Mouse (Mus musculus) midbrain, embryonic 11.5 days (tissue): ENCODE results near the gene Rpn1. TPM values are rescaled to one million over a fixed set of nuclear protein-coding genes. Genes with fewer than 3 reads are reported as not detected.

ENCODE experiments used
- ATAC-seq: fragments of 200-750 bp; cut with Nextera tagmentation; 2 replicates; pipeline ENCODE4 v1.8.0; 2017; ENCODE audit warnings: moderate TSS enrichment, moderate library complexity; ENCODE audit not compliant: low FRiP score
- DNase-seq: peaks from one replicate; pipeline ENCODE4 v3.0.0; 2015; ENCODE audit warnings: low spot score; ENCODE audit errors: missing footprints
- H3K27ac ChIP-seq: fragments of 300-500 bp; sonication (generic); 2 replicates; pipeline ENCODE4 v1.5.1; 2014; ENCODE audit warnings: low read depth, low read length
- H3K27me3 ChIP-seq: fragments of 300-500 bp; sonication (generic); 2 replicates; pipeline ENCODE4 v1.6.1; 2014; ENCODE audit warnings: mild to moderate bottlenecking, low read length, moderate library complexity, mixed read lengths; ENCODE audit not compliant: control insufficient read depth, insufficient read depth
- H3K36me3 ChIP-seq: fragments of 300-500 bp; sonication (generic); 2 replicates; pipeline ENCODE4 v1.6.1; 2014; ENCODE audit warnings: mild to moderate bottlenecking, low read length, moderate library complexity, mixed read lengths; ENCODE audit not compliant: control insufficient read depth, insufficient read depth
- H3K4me1 ChIP-seq: fragments of 300-500 bp; sonication (generic); 2 replicates; pipeline ENCODE4 v1.6.1; 2014; ENCODE audit warnings: low read length; ENCODE audit not compliant: control insufficient read depth, insufficient read depth
- H3K4me2 ChIP-seq: fragments of 300-500 bp; sonication (generic); 2 replicates; pipeline ENCODE4 v1.6.1; 2014; ENCODE audit warnings: mild to moderate bottlenecking, moderate library complexity
- H3K4me3 ChIP-seq: fragments of 300-500 bp; sonication (generic); 2 replicates; pipeline ENCODE4 v1.5.1; 2014; ENCODE audit warnings: low read depth, low read length
- H3K9ac ChIP-seq: fragments of 300-500 bp; sonication (generic); 2 replicates; pipeline ENCODE4 v1.6.1; 2014; ENCODE audit warnings: low read length
- H3K9me3 ChIP-seq: fragments of 300-500 bp; sonication (generic); 2 replicates; pipeline ENCODE4 v1.6.1; 2016; ENCODE audit warnings: low read length; ENCODE audit not compliant: control insufficient read depth
- WGBS: fragments of 180-500 bp; shearing (Covaris S2); extraction: QIAGEN DNeasy Blood & Tissue Kit; methylation state at CpG from one replicate; pipeline ENCODE4 v1.1.7; 2014; 5-methylcytosine and 5-hydroxymethylcytosine counted together
- polyA plus RNA-seq: library from polyadenylated mRNA; unstranded; fragments of >200 nt; fragmentation: Nextera tagmentation; extraction: Ambion mirVana; gene quantifications from 2 replicates; pipeline ENCODE4 v1.2.1, GENCODE M21; 2014

Gene Rpn1
- polyA plus RNA-seq, 1 experiment from 2014 or later: 267 TPM

- H3K4me1 ChIP-seq: peaks cover 10% of the 10 kb centered on the region
- 75% methylated on average over 5 of the region's 5 CpGs for WGBS
Observed at GRCm38 (mm10) chr6:88047853-88048252, 36.4 kb upstream of the Rpn1 start.

DNA sequence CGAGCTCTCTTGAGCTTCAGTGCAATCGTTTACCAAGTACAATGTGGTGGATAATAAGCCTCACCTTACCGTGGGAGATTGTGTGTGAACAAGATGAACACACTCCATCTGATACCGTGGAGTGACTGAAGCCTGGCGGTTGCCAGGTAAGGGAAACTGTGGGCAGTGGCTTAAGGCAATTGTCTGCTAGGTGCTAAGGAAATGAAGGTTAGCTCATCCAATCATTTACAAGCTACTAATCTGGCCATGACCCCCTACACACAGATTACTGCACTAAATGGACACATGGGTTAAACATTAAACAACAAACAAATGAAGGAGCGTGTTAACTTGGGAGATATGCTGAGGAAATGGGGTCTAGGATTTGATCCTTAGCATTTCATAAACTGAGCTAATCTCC lies 35.3 kb upstream of the Rpn1 start:
- Histone ChIP-seq H3K9ac (no peak overlapping the region), H3K36me3 (no peaks in the 10 kb centered on the region), H3K9me3 (no peaks in the 10 kb centered on the region), H3K27ac (no peak overlapping the region), H3K4me1 (peaks cover 4% of the 10 kb centered on the region), H3K27me3 (no peaks in the 10 kb centered on the region), H3K4me2 (no peak overlapping the region), H3K4me3 (no peak overlapping the region)
- 82% methylated on average over 6 of the region's 6 CpGs for WGBS
- ATAC-seq (no peak), DNase-seq (no peak)

More at GRCm38 (mm10) chr6:88047853-88048252, 36.4 kb upstream of the Rpn1 start:
- Histone ChIP-seq H3K27me3 (no peaks in the 10 kb centered on the region), H3K4me3 (no peak overlapping the region), H3K9me3 (no peaks in the 10 kb centered on the region), H3K36me3 (no peaks in the 10 kb centered on the region), H3K27ac (no peak overlapping the region), H3K4me2 (no peak overlapping the region), H3K9ac (no peak overlapping the region)
- DNase-seq (no peak), ATAC-seq (no peak)

GRCm38 (mm10) chr6:88051206-88051605 lies 33.1 kb upstream of the Rpn1 start:
- H3K36me3 ChIP-seq: no peaks in the 10 kb centered on the region
- no peak overlapping the region for H3K9ac ChIP-seq
- H3K4me3 ChIP-seq: no peak overlapping the region
- ATAC-seq (no peak), DNase-seq (no peak)
- H3K27ac ChIP-seq: no peak overlapping the region
- H3K4me1 ChIP-seq: no peaks in the 10 kb centered on the region
- no peaks in the 10 kb centered on the region for H3K9me3 ChIP-seq
- WGBS: 92% methylated on average over 5 of the region's 5 CpGs
- no peak overlapping the region for H3K4me2 ChIP-seq
- no peaks in the 10 kb centered on the region; the same call in 1 of the 2 replicates for H3K27me3 ChIP-seq

DNA sequence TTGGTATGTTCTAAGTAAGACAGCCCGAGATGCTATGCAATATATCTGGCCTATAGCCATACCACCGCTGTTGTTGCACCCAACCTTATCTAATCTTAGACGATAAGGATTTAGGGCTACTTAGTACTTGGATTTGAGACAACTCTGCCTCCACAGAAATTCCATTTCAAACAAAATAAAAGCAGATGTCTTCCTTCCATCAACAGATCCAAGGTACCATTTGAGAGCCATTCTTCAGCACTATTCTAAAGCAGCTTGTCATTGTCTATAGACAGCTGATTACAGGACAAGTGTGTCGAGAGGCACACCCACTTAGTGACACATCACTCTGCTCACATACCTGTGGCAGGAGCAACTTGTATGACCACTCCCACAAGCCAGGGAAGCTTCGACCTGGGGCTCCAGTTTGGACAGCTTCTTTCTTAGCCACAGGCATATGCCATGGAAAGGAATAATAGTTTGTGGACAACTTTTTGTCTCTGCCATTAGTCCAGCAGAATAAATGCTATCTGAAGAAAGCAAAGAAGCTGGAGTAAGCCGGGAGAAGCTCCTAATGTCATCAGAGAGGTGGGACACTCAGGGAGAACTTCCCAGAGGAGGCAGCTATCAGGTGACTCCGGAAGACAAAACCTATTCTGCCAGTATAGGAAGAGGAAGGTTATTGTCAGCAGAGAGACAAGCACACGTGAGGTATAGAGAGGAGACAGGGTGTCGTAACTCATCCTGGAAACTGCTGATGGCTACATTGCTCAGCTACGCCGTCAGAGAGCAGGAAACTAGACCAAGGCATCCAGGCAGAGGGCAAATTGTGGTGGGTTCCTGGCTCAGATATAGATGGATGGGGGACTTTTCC lies 30.8 kb upstream of the Rpn1 start:
- H3K27me3 ChIP-seq: no peaks in the 10 kb centered on the region; the same call in 1 of the 2 replicates
- H3K4me2 ChIP-seq: no peak overlapping the region
- no peak overlapping the region for H3K9ac ChIP-seq
- ATAC-seq (no peak), DNase-seq (no peak)
- 78% methylated on average over 11 of the region's 11 CpGs for WGBS
- H3K27ac ChIP-seq: no peak overlapping the region
- H3K4me1 ChIP-seq: no peaks in the 10 kb centered on the region
- no peaks in the 10 kb centered on the region for H3K36me3 ChIP-seq
- H3K9me3 ChIP-seq: no peaks in the 10 kb centered on the region
- H3K4me3 ChIP-seq: no peak overlapping the region

DNA sequence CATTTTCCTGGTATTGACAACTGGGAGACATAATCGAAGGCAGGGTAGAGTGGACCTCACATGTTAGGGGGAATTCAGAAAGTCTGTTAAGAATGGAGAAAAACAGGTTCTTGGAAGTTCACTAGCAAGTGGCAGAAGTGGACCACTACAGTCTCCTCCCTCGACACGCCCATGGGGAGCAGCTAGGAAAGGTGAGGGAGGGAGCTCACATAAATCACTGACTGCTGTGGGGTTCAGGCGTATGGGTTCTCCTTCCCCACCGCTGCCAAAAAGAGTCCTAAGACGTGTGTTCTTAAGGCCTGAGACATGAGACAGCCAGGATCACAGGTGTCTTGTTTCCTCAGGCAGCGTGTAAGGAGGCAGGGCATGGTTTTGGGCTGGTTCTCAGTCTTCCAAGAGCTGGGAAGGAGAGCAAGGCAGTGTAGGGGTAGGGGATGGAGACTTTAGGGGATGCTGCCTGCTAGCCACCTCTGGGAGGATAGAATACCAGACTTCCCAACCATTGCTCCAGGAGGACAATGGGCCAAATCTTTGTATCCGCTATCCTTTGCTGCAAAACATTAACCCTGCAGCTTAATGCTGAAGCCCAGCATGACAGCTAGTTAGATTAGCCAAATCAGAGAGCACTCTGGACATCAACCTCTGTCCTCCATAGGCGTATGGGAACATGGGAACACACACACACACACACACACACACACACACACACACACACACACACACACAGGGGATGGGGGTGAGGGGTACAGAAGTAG lies 30.0 kb upstream of the Rpn1 start:
- DNase-seq (no peak), ATAC-seq (no peak)
- Histone ChIP-seq H3K27ac (no peak overlapping the region), H3K4me1 (no peaks in the 10 kb centered on the region), H3K36me3 (no peaks in the 10 kb centered on the region), H3K4me2 (no peak overlapping the region), H3K9me3 (no peaks in the 10 kb centered on the region), H3K4me3 (no peak overlapping the region), H3K9ac (no peak overlapping the region), H3K27me3 (no peaks in the 10 kb centered on the region; the same call in 1 of the 2 replicates)
- 62% methylated on average over 9 of the region's 9 CpGs for WGBS

- no peaks in the 10 kb centered on the region for H3K36me3 ChIP-seq
- DNase-seq (no peak), ATAC-seq (no peak)
- no peaks in the 10 kb centered on the region; the same call in 1 of the 2 replicates for H3K27me3 ChIP-seq
- H3K27ac ChIP-seq: no peak overlapping the region
- H3K4me1 ChIP-seq: no peaks in the 10 kb centered on the region
- no peaks in the 10 kb centered on the region for H3K9me3 ChIP-seq
- no peak overlapping the region for H3K9ac ChIP-seq
- WGBS: 75% methylated on average over 5 of the region's 5 CpGs
- H3K4me2 ChIP-seq: no peak overlapping the region
- no peak overlapping the region for H3K4me3 ChIP-seq
Observed at GRCm38 (mm10) chr6:88055663-88056062, 28.6 kb upstream of the Rpn1 start.

DNA sequence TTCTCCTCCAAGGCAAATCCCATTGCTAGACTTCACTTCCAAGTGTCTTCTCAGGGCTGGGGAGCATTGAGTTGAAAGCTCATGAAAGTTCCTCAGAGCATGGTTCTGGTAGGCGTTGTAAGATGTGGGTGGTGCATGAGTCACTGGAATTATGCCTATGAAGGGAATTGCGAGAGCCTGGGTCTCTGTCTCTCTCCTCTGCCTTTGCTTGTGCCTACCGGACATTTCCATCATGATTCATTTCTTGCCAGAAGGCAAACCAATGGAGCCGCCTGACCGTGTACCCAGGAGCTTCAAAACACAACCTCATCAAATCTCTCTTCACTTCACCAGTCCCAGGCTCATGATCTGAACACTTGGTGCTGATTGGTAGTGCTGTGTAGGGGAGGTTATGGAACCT lies 27.4 kb upstream of the Rpn1 start:
- Histone ChIP-seq H3K9me3 (no peaks in the 10 kb centered on the region), H3K27ac (no peak overlapping the region), H3K9ac (no peak overlapping the region), H3K4me1 (no peaks in the 10 kb centered on the region), H3K4me2 (no peak overlapping the region), H3K36me3 (no peaks in the 10 kb centered on the region), H3K4me3 (no peak overlapping the region), H3K27me3 (no peaks in the 10 kb centered on the region; the same call in 1 of the 2 replicates)
- no peak for DNase-seq
- no peak for ATAC-seq
- WGBS: 90% methylated on average over 5 of the region's 5 CpGs

GRCm38 (mm10) chr6:88059903-88060302 lies 24.4 kb upstream of the Rpn1 start:
- 85% methylated on average over 5 of the region's 5 CpGs for WGBS
- H3K4me1 ChIP-seq: no peaks in the 10 kb centered on the region
- H3K27ac ChIP-seq: no peak overlapping the region
- no peak for DNase-seq
- H3K4me2 ChIP-seq: no peak overlapping the region
- H3K9me3 ChIP-seq: no peaks in the 10 kb centered on the region
- H3K4me3 ChIP-seq: no peak overlapping the region
- H3K9ac ChIP-seq: no peak overlapping the region
- H3K36me3 ChIP-seq: no peaks in the 10 kb centered on the region
- no peak for ATAC-seq
- no peaks in the 10 kb centered on the region for H3K27me3 ChIP-seq

DNA sequence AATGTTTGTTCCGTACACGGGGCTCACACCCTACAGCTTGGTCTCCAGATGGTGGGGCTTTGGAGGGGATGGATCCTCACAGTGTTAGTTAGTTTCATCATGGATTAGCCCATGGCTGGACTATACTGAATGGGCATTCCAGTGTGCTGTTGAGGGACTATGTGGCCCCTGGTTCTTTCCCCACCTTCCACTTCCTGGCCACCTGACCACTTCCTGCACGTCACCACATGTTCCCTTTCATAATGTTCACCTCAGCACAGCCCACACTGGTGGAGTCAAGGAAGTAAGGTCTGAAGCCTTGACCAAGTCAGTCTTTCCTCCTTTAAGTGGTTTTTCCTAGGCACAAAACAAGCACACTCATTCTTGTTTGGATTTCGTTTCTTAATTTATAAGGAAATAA lies 23.7 kb upstream of the Rpn1 start:
- Histone ChIP-seq H3K9ac (no peak overlapping the region), H3K4me1 (no peaks in the 10 kb centered on the region), H3K9me3 (no peaks in the 10 kb centered on the region), H3K4me3 (no peak overlapping the region), H3K27me3 (no peaks in the 10 kb centered on the region), H3K27ac (no peak overlapping the region), H3K36me3 (no peaks in the 10 kb centered on the region), H3K4me2 (no peak overlapping the region)
- WGBS: 87% methylated on average over 4 of the region's 4 CpGs
- ATAC-seq: no peak
- no peak for DNase-seq
